Mouse (Mus musculus) CH12.LX (cell line): ENCODE measurements around the gene Adprhl2. TPM values are rescaled to one million over a fixed set of nuclear protein-coding genes. Genes with fewer than 3 reads are reported as not detected.

Experiments
- DNase-seq: peaks from one replicate; pipeline ENCODE4 v3.0.0-alpha.2; 2013; ENCODE audit errors: extremely low read depth
- H3K27ac ChIP-seq: 2 replicates; pipeline ENCODE4 v1.5.1; 2012; ENCODE audit warnings: low read depth, mild to moderate bottlenecking, control low read depth, moderate library complexity; ENCODE audit not compliant: insufficient read depth
- H3K27me3 ChIP-seq: replicated peaks from 2 replicates; pipeline ENCODE3; 2012; ENCODE audit warnings: inconsistent platforms
- H3K36me3 ChIP-seq, 2 experiments: replicated peaks in 1 of 2; 2 replicates each; pipeline versions ENCODE3 to v1.6.1; 2012; ENCODE audit warnings: inconsistent platforms in 1 of 2, low read length in 1 of 2, mild to moderate bottlenecking in 1 of 2, mixed read lengths in 1 of 2, moderate library complexity in 1 of 2; ENCODE audit not compliant: control insufficient read depth in 1 of 2, insufficient read depth in 1 of 2
- H3K4me1 ChIP-seq, 2 experiments: 2 replicates each; pipeline ENCODE4 v1.6.1; 2012; ENCODE audit warnings: inconsistent platforms in 1 of 2, moderate library complexity in 1 of 2; ENCODE audit not compliant: insufficient read depth in 2 of 2, control insufficient read depth in 1 of 2
- H3K4me2 ChIP-seq: 2 replicates; pipeline ENCODE4 v1.6.1; 2012; ENCODE audit warnings: low read depth, mild to moderate bottlenecking, control low read depth; ENCODE audit not compliant: poor library complexity, insufficient read depth, severe bottlenecking
- H3K4me3 ChIP-seq, 3 experiments: fragments of 150-350 bp in 1 of 3; sonication (generic) in 1 of 3; replicated peaks in 1 of 3; 2 replicates each; pipeline versions ENCODE3 to v1.5.1; 2011 to 2012; ENCODE audit warnings: low read depth in 2 of 3, low read length in 2 of 3, mild to moderate bottlenecking in 2 of 3, moderate library complexity in 2 of 3, control low read depth in 1 of 3, improper control_type of control experiment in 1 of 3, inconsistent platforms in 1 of 3, mixed read lengths in 1 of 3; ENCODE audit not compliant: poor library complexity in 1 of 3
- H3K79me2 ChIP-seq: replicated peaks from 2 replicates; pipeline ENCODE4 v1.6.1; 2012; ENCODE audit warnings: mild to moderate bottlenecking, moderate library complexity; ENCODE audit not compliant: control insufficient read depth, poor library complexity, insufficient read depth, severe bottlenecking; ENCODE audit errors: extremely low read depth
- H3K9ac ChIP-seq: 2 replicates; pipeline ENCODE4 v1.6.1; 2012; ENCODE audit warnings: low read depth, mild to moderate bottlenecking, control low read depth, moderate library complexity; ENCODE audit not compliant: insufficient read depth
- H3K9me3 ChIP-seq: replicated peaks from 2 replicates; pipeline ENCODE3; 2012; ENCODE audit warnings: low read length, inconsistent platforms, mixed read lengths
- BHLHE40 ChIP-seq: IDR thresholded peaks from 2 replicates; pipeline ENCODE4 v1.6.1; 2011; ENCODE audit warnings: mild to moderate bottlenecking, low read depth, low read length, improper control_type of control experiment
- CTCF ChIP-seq, 2 experiments: IDR thresholded peaks in 1 of 2; conservative IDR thresholded peaks in 1 of 2; 2 replicates each; pipeline ENCODE4 v1.5.1; 2011 to 2012; ENCODE audit warnings: low read depth in 2 of 2, low read length in 2 of 2, improper control_type of control experiment in 1 of 2, inconsistent platforms in 1 of 2, mild to moderate bottlenecking in 1 of 2, moderate library complexity in 1 of 2
- E2F4 ChIP-seq: IDR thresholded peaks from 2 replicates; pipeline ENCODE4 v1.6.1; 2011; ENCODE audit warnings: low read depth, low read length, improper control_type of control experiment; ENCODE audit not compliant: insufficient replicate concordance
- ELF1 ChIP-seq: IDR thresholded peaks from 2 replicates; pipeline ENCODE4 v1.6.1; 2014; ENCODE audit warnings: low read depth, mild to moderate bottlenecking, inconsistent platforms, low read length, improper control_type of control experiment
- EP300 ChIP-seq: IDR thresholded peaks from 2 replicates; pipeline ENCODE4 v1.6.1; 2011; ENCODE audit warnings: low read length, improper control_type of control experiment
- ETS1 ChIP-seq: conservative IDR thresholded peaks from 2 replicates; pipeline ENCODE4 v1.6.1; 2012; ENCODE audit warnings: low read depth, mild to moderate bottlenecking, inconsistent platforms, low read length, improper control_type of control experiment, moderate library complexity
- IRF4 ChIP-seq: IDR thresholded peaks from 2 replicates; pipeline ENCODE4 v1.6.1; 2014; ENCODE audit warnings: low read depth, mild to moderate bottlenecking, inconsistent platforms, low read length, improper control_type of control experiment
- JUN ChIP-seq: IDR thresholded peaks from 2 replicates; pipeline ENCODE4 v1.6.1; 2011; ENCODE audit warnings: low read depth, mild to moderate bottlenecking, low read length, improper control_type of control experiment, moderate library complexity; ENCODE audit not compliant: insufficient read depth
- MAFK ChIP-seq: IDR thresholded peaks from 2 replicates; pipeline ENCODE4 v1.6.1; 2011; ENCODE audit warnings: low read length, improper control_type of control experiment; ENCODE audit not compliant: insufficient replicate concordance
- MYC ChIP-seq: IDR thresholded peaks from 2 replicates; pipeline ENCODE4 v1.6.1; 2011; ENCODE audit warnings: low read depth, mild to moderate bottlenecking, improper control_type of control experiment, low read length
- NELFE ChIP-seq: IDR thresholded peaks from 2 replicates; pipeline ENCODE4 v1.6.1; 2011; ENCODE audit warnings: low read depth, low read length, improper control_type of control experiment
- NRF1 ChIP-seq: IDR thresholded peaks from 2 replicates; pipeline ENCODE4 v1.6.1; 2014; ENCODE audit warnings: low read depth, mild to moderate bottlenecking, inconsistent platforms, low read length, improper control_type of control experiment, moderate library complexity
- POLR2A ChIP-seq: IDR thresholded peaks from 2 replicates; pipeline ENCODE4 v1.6.1; 2011; ENCODE audit warnings: low read depth, mild to moderate bottlenecking, improper control_type of control experiment, low read length
- RAD21 ChIP-seq: IDR thresholded peaks from 2 replicates; pipeline ENCODE4 v1.6.1; 2011; ENCODE audit warnings: low read depth, mild to moderate bottlenecking, low read length, improper control_type of control experiment, moderate library complexity
- RCOR1 ChIP-seq: conservative IDR thresholded peaks from 2 replicates; pipeline ENCODE4 v1.6.1; 2012; ENCODE audit warnings: low read depth, mild to moderate bottlenecking, inconsistent platforms, low read length, improper control_type of control experiment
- SMC3 ChIP-seq: IDR thresholded peaks from 2 replicates; pipeline ENCODE4 v1.6.1; 2011; ENCODE audit warnings: low read depth, low read length, improper control_type of control experiment
- TCF12 ChIP-seq: IDR thresholded peaks from 2 replicates; pipeline ENCODE4 v1.6.1; 2014; ENCODE audit warnings: low read depth, mild to moderate bottlenecking, inconsistent platforms, low read length, improper control_type of control experiment
- UBTF ChIP-seq: IDR thresholded peaks from 2 replicates; pipeline ENCODE4 v1.6.1; 2012; ENCODE audit warnings: low read depth, mild to moderate bottlenecking, inconsistent platforms, low read length, improper control_type of control experiment, moderate library complexity
- USF1 ChIP-seq: IDR thresholded peaks from 2 replicates; pipeline ENCODE4 v1.6.1; 2014; ENCODE audit warnings: low read depth, mild to moderate bottlenecking, inconsistent platforms, low read length, improper control_type of control experiment
- USF2 ChIP-seq: conservative IDR thresholded peaks from 2 replicates; pipeline ENCODE4 v1.6.1; 2011; ENCODE audit warnings: low read depth, low read length, improper control_type of control experiment
- ZC3H11A ChIP-seq: IDR thresholded peaks from 2 replicates; pipeline ENCODE4 v1.6.1; 2012; ENCODE audit warnings: low read depth, mild to moderate bottlenecking, inconsistent platforms, low read length, improper control_type of control experiment
- ZKSCAN1 ChIP-seq: IDR thresholded peaks from 2 replicates; pipeline ENCODE4 v1.6.1; 2012; ENCODE audit warnings: low read depth, inconsistent platforms, low read length, improper control_type of control experiment, borderline replicate concordance
- ZNF384 ChIP-seq: IDR thresholded peaks from 2 replicates; pipeline ENCODE4 v1.6.1; 2012; ENCODE audit warnings: low read depth, low read length, improper control_type of control experiment, inconsistent platforms
- dilution Hi-C: fragments of 300-500 bp; cut with MboI; formaldehyde crosslinking; loops from 2 replicates; pipeline ENCODE4 v1.14.3; 2020; ENCODE audit warnings: low sequenced_read_pairs; ENCODE audit not compliant: extremely low pct_unique_long_range_greater_than_20kb, extremely low pct_ligation_motif_present
- in situ Hi-C: fragments of 300-500 bp; cut with MboI; formaldehyde crosslinking; loops from 3 replicates; pipeline ENCODE4 v1.14.3; 2019; ENCODE audit warnings: low sequenced_read_pairs, low pct_ligation_motif_present, low pct_unique_long_range_greater_than_20kb, mixed read lengths
- polyA plus RNA-seq: library from polyadenylated mRNA; unstranded; fragments of >175 nt; gene quantifications from 2 replicates; pipeline ENCODE4 v1.2.1, GENCODE M21; 2012; ENCODE audit warnings: low read depth; ENCODE audit not compliant: insufficient read length
- total RNA-seq, 2 experiments: library from RNA; depleted of rRNA; stranded (reverse); fragments of 300-350 nt in 1 of 2; fragments of >200 nt in 1 of 2; gene quantifications; 2 replicates each; pipeline ENCODE4 v1.2.3; 2012 to 2014

Gene Adprhl2
- total and polyA plus RNA-seq, 3 experiments = 52.0 to 68.5 (median 59.7) TPM

- Histone ChIP-seq H3K4me1 (peaks cover 0 to 4% of the 10 kb centered on the region in 2 experiments; a peak in 3 of 4 replicates), H3K27me3 (no peaks in the 10 kb centered on the region), H3K79me2 (no peaks in the 10 kb centered on the region), H3K27ac (no peak overlapping the region), H3K9ac (no peak overlapping the region), H3K9me3 (peaks cover 8% of the 10 kb centered on the region), H3K4me2 (peak overlapping the region; percentile 41; the same call in 1 of the 2 replicates), H3K36me3 (peaks cover 0 to 14% of the 10 kb centered on the region in 2 experiments), H3K4me3 (no peak overlapping the region)
- in situ Hi-C loops (loop anchor here (5.0 kb wide), 1 partner anchor 37 kb away; no protein-coding TSS in a partner anchor), dilution Hi-C loops (no loop called here)
- no peak for DNase-seq
- peak; percentile 14; the same call in 1 of the 2 replicates for TF ChIP-seq RAD21
- no peak for TF ChIP-seq UBTF
- TF ChIP-seq ELF1 = no peak
- TF ChIP-seq BHLHE40 = no peak
- no peak for TF ChIP-seq MYC
- 0 out of 2 replicates have a peak, but pooled peaks have one; percentile 2 for TF ChIP-seq SMC3
- TF ChIP-seq CTCF (conservative IDR thresholded peaks at IDR 0.05 in 1 of 2, IDR thresholded peaks at IDR 0.05 in 1 of 2; ENCODE audit: low read depth in 2 of 2, low read length in 2 of 2) = peak in 1 of 2 experiments; percentile 46; a peak in 2 of 4 replicates
- TF ChIP-seq EP300 = no peak
- no peak for TF ChIP-seq USF2
- TF ChIP-seq IRF4 = no peak
- TF ChIP-seq ETS1 = no peak
- TF ChIP-seq ZKSCAN1 = no peak
- no peak for TF ChIP-seq NRF1
- TF ChIP-seq TCF12 = no peak
- TF ChIP-seq E2F4 = no peak
- TF ChIP-seq JUN = no peak
- TF ChIP-seq MAFK = no peak
- no peak for TF ChIP-seq ZC3H11A
- TF ChIP-seq NELFE = no peak
- no peak for TF ChIP-seq POLR2A
- TF ChIP-seq RCOR1 = no peak
- TF ChIP-seq USF1 = no peak
- no peak for TF ChIP-seq ZNF384
Measured at GRCm38 (mm10) chr4:126309211-126309921, 12.1 kb downstream of the Adprhl2 start.
